Mouse (Mus musculus) heart, postnatal 10 days (tissue): ENCODE data around the gene Meaf6. TPM values are rescaled to one million over a fixed set of nuclear protein-coding genes. Genes with fewer than 3 reads are reported as not detected.

ENCODE experiments used
- DNase-seq, 2 experiments: peaks; one replicate each; pipeline ENCODE4 v3.0.0; 2021
- intact Hi-C: fragments of 180-260 bp; cut with DNase I; formaldehyde crosslinking; loops from one replicate; pipeline ENCODE4 v1.15.1; 2025
- total RNA-seq, 2 experiments: library from RNA; stranded (reverse); gene quantifications; 2 replicates each; pipeline ENCODE4 v1.2.3; 2021

Meaf6 gene
- 10 to 100 TPM; 27.7 to 31.4 TPM for total RNA-seq

DNA sequence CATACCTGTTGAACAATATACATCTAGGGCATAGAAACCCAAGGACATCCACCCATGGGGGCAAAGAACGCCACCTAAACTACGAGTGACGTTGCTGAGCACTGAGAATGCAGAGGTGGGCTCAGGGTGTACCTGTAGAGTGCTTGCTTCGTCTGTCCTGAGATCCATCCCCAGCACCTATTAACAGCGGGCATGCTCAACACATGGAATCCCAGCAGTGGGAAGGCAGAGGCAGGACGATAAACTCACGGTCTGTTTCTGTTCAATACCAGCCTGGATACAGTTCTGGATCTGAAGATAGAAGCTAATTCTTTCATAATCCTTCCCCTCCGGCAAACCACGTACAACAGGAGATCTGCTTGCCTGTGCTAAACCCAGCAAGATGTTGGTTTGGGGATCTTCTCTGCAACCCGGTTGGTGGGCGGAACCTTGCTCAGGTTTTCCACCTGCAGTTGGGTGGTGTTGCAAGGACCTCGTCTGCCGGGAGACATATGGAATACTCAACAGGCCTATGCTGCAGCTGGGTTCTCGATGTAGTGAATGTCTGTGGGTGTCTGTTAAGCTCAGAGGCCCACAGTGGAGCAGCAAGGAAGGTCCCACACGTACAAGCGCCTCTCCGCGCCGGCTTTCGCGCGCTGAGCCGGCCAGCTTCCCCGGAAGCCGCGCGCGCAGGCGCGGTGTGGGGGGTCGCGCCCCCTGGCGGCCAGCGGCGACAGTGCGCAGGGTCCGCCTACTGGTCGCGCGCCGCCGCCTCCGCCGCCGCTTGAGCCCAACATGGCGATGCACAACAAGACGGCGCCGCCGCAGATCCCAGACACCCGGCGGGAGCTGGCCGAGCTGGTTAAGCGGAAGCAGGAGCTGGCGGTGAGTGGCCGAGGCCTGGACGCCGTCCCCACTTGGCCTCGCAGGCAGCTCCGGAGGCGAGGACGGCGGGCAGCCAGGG is at the start of gene Meaf6:
TSS of gene Meaf6 (plus strand) at position 732 of the 943 bp plus-strand sequence.
- peak; percentile 95 for DNase-seq
- intact Hi-C loops, result loop anchor here (2.0 kb wide), 1 partner anchor 18 kb away; the partner anchor contains the start of gene Snip1

DNA sequence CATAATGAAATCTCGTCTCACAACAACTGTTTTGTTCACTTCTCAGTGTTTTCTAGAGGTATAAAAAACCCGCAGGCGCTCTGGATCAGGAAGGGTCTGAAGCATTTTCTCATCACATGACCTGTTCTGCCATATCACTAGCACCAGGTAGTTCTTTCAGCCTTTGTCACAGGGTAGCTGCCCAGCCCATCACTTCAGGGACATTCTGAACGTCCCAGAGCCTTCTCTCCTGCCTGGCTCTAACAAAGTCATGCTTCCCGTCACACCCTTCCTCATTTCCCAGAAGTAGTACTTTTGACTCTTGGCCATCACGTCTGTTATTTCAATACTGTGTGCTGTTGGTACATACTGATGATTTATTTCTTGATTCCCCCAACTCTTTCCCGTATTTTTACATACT is 40.5 kb upstream of the Meaf6 start:
- no peak for DNase-seq
- intact Hi-C loops, result no loop called here

DNA sequence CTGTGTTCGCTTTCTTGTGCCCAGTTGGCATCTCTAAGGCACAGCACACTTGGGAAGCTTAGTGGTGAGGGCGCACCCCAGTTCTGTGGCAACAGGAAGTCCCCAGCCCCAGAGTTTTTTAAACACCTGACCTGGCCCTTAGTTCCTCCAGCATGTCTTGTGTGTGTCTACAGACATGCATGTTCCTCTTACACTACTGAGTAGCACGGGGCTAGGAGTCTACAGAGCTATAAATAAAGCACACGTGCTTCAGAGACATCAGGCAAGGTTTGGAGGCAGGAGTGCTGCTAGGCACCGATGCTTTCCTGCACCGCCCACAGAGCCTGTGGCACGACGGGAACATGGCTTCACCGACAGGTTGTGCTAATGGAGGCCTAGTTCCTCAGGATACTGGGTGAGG is 29.5 kb upstream of the Meaf6 start:
- intact Hi-C loops, result no loop called here
- DNase-seq, result no peak

DNA sequence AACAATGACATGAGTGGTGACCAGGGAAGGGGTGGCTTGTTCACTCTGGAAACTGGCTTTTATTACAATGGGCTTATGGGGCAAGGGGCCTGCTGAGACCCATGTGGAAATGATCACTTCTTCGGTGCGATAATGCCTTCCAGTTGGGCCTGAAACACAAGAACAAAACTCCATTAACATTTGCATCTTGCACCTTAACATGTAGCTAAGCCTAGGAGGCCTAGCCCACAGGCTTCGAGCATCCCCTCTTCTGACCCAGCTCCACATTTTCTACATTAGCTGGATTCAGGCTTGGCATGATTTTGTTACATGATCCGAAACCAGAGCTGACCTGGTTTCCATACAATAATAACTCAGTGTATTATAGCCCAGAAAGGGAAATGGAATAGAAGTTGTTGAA is 28.5 kb upstream of the Meaf6 start:
- intact Hi-C loops, result no loop called here
- no peak for DNase-seq

DNA sequence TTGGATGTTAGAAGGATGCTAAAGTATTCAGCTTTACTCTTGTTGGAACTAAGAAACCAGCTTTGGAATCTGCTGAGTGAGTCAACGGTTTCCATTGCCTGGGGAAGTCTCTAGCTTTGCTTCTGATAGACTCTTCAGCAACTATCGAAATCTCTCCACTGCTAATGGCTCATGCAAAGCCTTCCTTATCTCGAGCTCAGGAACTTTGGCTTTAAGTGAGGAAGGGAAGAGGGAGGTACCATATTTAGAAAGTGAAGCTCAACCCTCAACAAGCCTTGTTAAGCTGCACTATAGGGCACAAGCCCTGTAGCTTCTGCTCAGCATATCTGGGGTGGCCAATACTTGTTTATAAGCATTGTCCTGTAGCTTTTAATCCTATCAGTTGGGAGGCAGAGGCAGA is 27.7 kb upstream of the Meaf6 start:
- intact Hi-C loops, result no loop called here

DNA sequence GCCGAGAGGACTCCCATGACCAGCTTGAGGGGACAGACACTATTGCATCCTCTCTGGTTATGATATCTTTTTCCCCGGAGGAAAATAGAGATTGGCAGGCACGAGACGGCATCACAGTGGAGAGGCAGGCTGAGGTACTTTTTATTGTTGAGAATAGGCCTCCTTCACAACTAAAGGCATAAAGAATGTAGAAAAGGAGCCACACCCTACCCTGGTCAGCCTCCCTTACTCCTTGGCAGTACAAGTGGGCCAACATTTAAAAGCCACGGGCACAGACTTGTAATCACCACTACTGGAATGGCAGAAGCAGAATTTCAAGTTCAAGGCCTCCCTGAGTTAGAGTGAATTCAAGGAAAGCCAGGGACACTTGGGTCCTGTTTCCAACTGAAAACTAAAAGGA is 26.9 kb upstream of the Meaf6 start:
- intact Hi-C loops, result no loop called here
- DNase-seq, result no peak

More for the DNA sequence above, 27.7 kb upstream of the Meaf6 start:
- DNase-seq, result no peak

DNA sequence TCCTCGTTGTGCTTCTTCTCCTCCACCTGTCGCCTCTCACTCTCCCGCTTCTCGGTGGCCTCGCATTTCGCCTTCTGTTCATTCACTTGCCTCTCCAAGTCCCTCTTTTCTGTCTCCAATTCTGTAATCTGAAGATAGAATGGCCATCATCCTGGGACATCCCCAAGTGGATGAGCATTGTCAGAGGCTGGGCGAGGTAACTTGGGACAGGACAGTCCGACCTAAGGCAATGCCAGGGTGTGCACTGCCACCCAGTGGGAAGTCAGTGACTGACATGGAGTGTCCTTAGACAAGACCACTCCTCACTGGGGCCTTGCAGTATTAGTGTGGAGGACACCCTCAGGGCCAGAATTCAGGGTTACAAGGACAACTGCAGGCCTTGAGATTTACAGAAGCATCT is 25.9 kb upstream of the Meaf6 start:
- intact Hi-C loops, result loop anchor here (1.0 kb wide), 1 partner anchor 116 kb away; no protein-coding TSS in a partner anchor
- DNase-seq, result peak; percentile 71 to 79

DNA sequence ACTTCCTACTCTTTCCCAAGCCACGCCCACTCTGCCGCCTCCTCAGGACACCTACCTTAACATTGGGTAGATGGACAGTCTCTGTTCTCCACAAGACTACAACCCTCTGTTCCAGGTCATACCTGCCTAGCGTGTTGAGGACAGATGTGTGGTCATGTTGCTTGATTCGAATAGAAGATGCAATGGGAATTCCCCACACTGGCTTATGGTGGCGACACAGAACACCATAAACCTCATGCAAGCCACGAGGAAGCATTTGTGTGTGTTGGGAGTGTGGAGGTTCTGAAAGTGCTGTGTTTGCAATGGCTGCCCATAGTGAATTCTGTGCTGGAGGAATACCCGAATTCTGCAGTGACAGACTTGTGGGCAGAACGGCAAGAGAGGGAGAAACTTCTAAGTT is 21.1 kb upstream of the Meaf6 start:
- intact Hi-C loops, result no loop called here
- no peak for DNase-seq

DNA sequence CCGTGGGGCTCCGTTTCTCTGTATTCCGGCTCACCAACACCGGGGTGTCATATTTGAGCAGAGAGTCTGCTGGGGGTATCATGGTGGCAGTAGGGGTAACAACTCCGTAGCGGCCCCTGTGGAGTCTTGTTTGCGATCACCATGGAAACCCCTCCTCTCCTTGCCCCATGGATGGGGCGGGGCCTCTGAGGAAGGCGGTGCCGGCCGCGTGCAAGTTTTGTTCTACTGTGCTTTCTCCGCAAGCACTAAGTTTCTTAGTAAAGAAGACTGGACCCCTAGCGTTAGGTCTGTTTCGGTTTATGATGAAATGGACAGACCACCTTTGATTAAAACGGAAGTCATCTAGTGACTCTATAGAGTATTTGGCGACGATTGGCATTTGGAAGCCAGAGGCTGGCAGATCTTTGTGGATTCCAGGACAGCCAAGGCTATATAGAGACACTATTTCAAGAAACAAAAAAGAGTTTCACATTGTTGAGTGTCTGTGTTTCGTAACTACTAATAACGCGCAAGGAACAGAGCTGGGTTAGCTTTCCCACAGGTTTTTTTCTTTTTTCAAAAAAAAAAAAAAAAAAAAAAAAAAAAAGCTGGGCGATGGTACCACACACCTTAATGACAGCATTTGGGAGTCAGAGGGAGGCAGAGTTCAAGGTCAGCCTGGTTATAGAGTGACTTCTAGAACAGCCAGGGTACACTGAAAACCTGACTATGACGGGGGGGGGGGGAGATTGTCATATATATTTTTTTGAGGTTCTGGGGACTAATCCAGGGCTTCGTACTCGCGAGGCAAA is 19.2 kb upstream of the Meaf6 start, which contains the start of gene Dnali1:
TSS of gene Dnali1 (minus strand) at position 187 of the 791 bp plus-strand sequence.
- DNase-seq, result peak; percentile 52 to 65
- intact Hi-C loops, result loop anchor here (2.0 kb wide), 1 partner anchor 19 kb away; the partner anchor contains the start of gene Meaf6

DNA sequence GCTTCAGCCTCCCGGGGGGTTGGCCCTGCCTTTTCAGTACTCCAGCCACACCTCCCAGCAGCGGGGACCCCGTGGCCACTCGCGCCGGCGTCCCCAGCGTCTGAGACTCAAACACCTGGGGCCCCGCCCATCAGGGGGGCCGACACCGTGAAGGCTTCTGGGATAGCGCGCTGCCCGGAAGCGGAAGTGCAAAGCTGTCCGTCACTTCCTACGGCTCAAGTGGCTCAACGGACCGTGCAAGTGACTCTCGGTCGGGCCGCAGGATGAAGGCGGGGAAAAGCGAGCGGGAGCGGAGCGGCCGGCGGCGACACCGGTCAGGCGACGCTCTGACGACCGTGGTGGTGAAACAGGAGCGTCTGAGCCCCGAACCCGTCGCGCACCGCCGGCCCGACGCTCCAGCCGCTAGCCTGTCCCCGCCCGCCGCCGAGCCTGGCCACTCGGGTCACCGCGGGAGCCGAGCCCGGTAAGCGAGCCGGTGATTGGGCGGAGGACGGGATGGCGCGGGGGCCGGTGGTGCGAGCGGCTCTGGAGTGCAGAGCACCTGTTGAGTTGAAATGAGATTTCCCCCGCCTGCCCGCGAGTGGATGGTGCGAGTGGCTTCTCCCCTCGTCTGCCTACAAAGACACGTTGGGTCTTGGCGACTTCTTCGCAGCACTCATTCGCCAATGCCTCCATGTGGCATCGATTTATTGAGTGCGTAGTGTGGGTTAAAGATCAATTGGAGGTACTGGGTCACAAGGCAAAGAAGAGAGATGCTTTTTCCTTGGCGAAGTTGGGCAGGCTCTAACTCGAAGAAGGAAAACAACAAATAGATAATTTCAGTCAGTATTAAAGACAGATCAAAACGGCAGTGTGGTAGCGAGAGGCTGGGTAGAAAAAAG is 18.2 kb upstream of the Meaf6 start, which contains the start of gene Snip1:
TSS of gene Snip1 (plus strand) at position 183 of the 881 bp plus-strand sequence.
- intact Hi-C loops, result loop anchor here (2.0 kb wide), 1 partner anchor 18 kb away; the partner anchor contains the start of gene Meaf6
- peak; percentile 95 to 96 for DNase-seq

DNA sequence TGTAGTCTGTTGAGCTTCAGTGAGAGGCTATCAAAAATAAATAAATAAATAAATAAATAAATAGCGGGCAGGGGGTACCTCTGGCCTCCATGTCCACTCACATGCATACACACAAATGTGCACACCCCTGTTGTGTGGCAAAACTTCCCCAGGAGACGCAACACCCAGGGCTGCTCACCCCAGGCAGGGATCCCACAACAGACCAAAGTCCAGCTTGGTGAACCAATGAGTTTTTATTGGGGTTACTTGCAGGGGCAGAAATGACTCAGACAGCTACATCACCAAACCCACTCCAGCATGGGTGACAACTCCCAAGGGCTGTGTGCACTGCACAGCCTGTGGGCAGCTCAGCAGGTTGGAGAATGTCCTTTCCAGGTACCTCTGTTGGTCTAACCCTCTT is 7.2 kb upstream of the Meaf6 start:
- intact Hi-C loops, result no loop called here
- DNase-seq, result no peak

DNA sequence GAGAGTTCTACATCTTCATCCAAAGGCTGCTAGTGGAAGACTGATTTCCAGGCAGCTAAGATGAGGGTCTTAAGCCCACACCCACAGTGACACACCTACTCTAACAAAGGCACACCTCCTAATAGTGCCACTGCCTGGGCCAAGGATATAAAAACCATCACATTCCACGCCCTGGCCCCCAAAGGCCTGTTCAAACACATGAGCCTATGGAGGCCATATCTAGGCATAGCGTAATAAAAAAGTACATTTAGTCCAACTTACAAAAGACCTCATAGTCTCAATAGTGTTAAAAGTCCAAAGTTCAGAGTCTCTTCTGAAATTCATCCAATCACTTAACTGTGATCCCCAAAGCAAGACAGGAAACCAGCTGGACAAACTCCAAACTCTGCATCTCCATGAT is 6.2 kb upstream of the Meaf6 start:
- intact Hi-C loops, result no loop called here

DNA sequence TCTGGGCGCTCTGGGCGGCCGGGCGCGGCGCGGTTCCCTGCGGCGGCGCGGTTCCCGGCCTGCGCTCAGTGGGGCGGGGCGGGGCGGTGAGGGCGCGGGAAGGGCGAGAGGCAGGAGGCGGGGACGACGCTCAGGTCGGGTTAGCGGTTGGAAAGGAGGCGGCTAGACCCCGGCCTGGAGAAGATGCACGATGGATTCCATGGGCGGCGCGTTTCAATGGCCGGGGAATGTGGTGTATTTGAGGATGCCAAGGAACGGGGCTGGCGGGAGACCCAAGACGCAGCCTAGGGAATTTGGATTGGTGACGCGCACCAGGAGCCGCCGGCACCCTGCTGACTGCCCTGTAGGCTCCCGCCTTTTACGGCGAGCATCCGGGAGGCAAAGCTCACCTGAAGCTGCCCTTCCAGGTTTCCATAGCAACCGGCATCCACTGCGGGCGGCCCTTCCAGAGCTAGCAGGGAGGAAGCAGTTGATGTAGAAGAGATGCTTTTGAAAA is 460 bp downstream of the Meaf6 start:
- DNase-seq, result no peak
- intact Hi-C loops, result loop anchor here (2.0 kb wide), 1 partner anchor 19 kb away; the partner anchor contains the start of gene Snip1

More for the DNA sequence above, 6.2 kb upstream of the Meaf6 start:
- no peak for DNase-seq

DNA sequence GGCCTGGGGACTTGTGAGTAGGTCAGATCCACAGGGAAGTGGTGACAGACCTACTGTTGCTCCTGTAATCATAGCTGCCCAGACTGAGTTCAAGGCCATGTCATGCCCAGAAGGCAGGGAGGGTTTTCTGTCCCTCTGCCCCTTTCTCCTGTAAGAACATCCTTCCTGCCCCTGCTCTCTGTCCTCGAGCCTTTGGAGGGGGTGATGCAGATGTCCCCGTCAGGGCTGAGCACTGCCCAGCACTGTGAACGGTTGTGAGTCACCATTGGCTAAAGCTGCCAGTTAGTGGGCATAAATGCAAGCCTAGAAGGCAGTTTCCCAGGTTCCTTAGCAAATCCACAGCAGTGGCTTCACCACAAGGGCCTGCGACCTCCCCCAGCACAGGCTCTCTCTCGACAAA is 8.1 kb downstream of the Meaf6 start:
- intact Hi-C loops, result no loop called here

DNA sequence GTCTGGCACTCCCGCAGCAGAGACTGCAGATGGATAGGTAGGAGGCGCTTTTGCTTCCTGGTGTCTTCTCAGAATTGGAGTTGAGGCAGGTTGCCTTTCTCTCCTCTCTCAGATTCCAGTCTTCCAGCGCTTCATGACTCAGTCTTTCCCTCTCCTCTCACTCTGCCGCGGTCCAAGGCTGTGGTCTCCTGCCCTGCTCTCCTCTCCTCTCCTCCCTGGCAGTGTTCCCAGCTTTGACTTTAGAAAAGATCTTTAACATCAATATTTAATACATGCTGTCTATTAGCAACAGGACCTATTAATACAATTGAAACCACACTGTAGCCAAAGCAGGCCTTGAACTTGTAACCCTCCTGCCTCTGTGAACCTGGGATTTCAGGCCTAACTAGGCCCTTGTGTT is 11.1 kb downstream of the Meaf6 start:
- intact Hi-C loops, result no loop called here

More for the DNA sequence above, 8.1 kb downstream of the Meaf6 start:
- no peak for DNase-seq

DNA sequence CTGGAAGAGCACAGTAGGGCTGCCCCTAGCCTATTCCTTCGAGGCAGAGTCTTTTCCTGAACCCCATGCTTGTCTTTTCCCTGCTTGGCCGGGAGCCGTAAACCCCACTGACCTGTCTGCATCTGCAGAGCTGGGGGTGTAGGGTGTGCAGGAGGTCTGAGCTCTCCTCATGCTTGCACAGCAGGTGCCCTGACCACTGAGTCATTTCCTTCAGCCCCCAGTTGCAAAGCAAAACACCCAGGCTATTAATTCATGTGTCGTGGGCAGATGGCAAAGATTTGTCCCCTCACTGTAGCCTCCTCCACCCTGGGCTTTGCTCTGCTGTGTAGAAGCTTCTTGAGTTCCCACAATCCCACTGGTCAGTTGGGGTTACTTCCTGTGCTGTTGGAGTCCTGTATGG is 12.5 kb downstream of the Meaf6 start:
- DNase-seq, result no peak
- intact Hi-C loops, result no loop called here

More for the DNA sequence above, 11.1 kb downstream of the Meaf6 start:
- no peak for DNase-seq

DNA sequence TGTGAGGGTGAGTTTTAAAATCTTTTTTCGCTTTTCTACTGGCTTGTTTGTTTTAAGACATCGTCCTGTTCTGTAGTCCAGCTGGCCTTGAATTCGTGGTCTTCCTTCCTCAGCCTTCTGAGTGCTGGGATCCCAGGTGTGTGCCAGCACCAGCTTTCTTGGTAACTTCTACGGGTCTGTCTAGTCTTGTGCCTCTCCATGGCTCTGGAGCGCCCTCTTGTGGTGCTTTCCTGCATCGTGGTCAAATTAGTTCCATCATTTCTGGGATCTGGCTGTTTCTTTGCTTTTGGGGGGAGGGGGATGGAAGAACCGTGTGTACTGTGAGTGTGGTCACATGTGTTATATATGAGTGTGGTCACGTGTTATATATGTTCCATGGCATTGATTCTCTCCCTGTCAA is 14.5 kb downstream of the Meaf6 start:
- peak; percentile 75 to 91 for DNase-seq
- intact Hi-C loops, result loop anchor here (1.0 kb wide), 1 partner anchor 156 kb away; no protein-coding TSS in a partner anchor

DNA sequence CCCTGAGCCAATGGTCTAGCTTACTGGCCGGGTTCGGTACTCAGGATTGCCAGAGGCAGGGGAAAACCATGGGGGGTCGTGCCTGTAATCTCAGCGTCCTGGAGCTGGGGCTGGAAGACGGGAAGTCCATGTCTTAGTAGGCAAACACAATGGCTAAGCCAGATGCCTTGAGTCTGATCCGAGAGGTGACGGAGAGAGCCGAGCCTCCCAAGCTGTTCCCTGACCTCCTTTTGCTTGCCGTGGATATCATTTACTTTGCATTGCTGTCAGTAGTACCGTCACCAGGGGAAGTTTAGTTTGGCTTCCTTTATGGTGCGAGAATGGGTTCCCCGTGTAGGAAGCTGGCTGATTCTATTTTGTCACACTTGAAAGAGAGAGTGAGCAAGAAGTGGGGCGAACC is 16.4 kb downstream of the Meaf6 start:
- DNase-seq, result no peak
- intact Hi-C loops, result no loop called here

DNA sequence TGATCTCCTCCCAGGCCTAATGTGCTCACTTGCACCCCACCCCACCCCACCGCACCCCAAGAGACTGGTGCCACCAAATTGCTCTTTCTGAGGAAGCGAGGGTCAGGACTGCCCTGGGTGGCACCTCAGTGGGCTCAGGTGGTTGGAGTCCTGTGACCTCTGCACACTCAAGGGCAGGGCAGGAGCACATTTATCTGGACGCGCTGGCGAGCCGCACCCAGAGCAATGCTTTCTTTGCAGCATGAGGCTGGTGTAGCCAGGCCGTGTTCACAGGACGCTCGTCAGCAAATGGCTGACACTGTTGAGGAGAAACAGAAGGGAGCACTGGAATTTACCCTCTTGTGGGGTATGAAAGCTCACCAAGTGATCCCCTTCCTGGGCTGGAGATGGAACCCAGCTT is 20.4 kb downstream of the Meaf6 start:
- no peak for DNase-seq
- intact Hi-C loops, result no loop called here

DNA sequence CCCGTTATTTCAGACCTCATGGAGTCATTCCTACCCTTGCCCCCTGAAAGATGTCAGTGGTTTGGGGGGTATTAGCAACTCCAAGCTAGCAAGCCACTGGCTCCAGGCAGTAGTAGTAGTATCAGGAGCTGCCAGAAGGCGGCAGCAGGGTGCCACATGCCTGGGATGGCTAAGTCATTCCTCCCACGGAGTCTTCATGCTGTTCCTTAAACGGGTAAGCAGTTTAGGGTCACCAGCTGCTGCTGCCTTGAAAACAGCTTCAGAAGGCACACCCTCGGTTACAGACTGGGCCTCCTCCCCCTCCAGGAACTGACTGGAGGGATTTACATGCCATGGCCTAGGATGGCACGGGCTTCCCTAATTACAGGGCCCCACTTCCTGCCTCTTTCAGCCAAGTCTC is 29.7 kb downstream of the Meaf6 start:
- intact Hi-C loops, result no loop called here
- peak; percentile 83 to 91 for DNase-seq
